Mouse (Mus musculus) frontal cortex, adult (tissue): ENCODE measurements around the gene Tubb5.
A peak's percentile ranks its signal among the peaks of the same experiment; 100 is the strongest.

ENCODE experiments used
- ATAC-seq: cut with Nextera tagmentation; 2 replicates; pipeline ENCODE4 v1.9.2; 2017; ENCODE audit warnings: mild to moderate bottlenecking, moderate library complexity, mixed read lengths; ENCODE audit not compliant: low TSS enrichment

Tubb5 gene

GRCm38 (mm10) chr17:35838122-35838544 is at the start of gene Tubb5:
Tubb5 (minus strand) TSS chr17:35838306.
- peak; percentile 53 for ATAC-seq

- ATAC-seq: no peak
Observed at GRCm38 (mm10) chr17:35887725-35888124, 49.6 kb upstream of the Tubb5 start.

GRCm38 (mm10) chr17:35883777-35884176 is 45.7 kb upstream of the Tubb5 start:
- ATAC-seq: no peak

GRCm38 (mm10) chr17:35882924-35883323 is 44.8 kb upstream of the Tubb5 start:
- no peak for ATAC-seq

- peak; percentile 85 for ATAC-seq
Observed at GRCm38 (mm10) chr17:35879245-35880057, 41.3 kb upstream of the Tubb5 start, which contains the start of gene Dhx16. Dhx16 (plus strand) TSS chr17:35879819.

GRCm38 (mm10) chr17:35874721-35875120 is 36.6 kb upstream of the Tubb5 start:
- ATAC-seq: peak; percentile 53; the same call in 1 of the 2 replicates

- ATAC-seq: peak; percentile 79
Observed at GRCm38 (mm10) chr17:35873774-35874519, 35.8 kb upstream of the Tubb5 start.

- ATAC-seq: no peak
Observed at GRCm38 (mm10) chr17:35870884-35871696, 33.0 kb upstream of the Tubb5 start.

GRCm38 (mm10) chr17:35870151-35870883 is 32.2 kb upstream of the Tubb5 start:
- ATAC-seq: no peak

- no peak for ATAC-seq
Observed at GRCm38 (mm10) chr17:35869346-35870067, 31.4 kb upstream of the Tubb5 start.

- no peak for ATAC-seq
Observed at GRCm38 (mm10) chr17:35868961-35869345, 30.8 kb upstream of the Tubb5 start.

GRCm38 (mm10) chr17:35868165-35868820 is 30.2 kb upstream of the Tubb5 start:
- ATAC-seq: no peak

- ATAC-seq: no peak
Observed at GRCm38 (mm10) chr17:35866911-35867890, 29.1 kb upstream of the Tubb5 start.

GRCm38 (mm10) chr17:35866281-35866831 is 28.2 kb upstream of the Tubb5 start:
- no peak for ATAC-seq

- ATAC-seq: no peak
Observed at GRCm38 (mm10) chr17:35865481-35866280, 27.6 kb upstream of the Tubb5 start, which contains the start of gene Ppp1r18. Ppp1r18 (plus strand) TSS chr17:35865593.

- ATAC-seq: no peak
Observed at GRCm38 (mm10) chr17:35864832-35865353, 26.8 kb upstream of the Tubb5 start.

- peak; percentile 96 for ATAC-seq
Observed at GRCm38 (mm10) chr17:35861198-35861857, 23.2 kb upstream of the Tubb5 start, which contains the start of gene Nrm. Nrm (plus strand) TSS chr17:35861318.
